Mouse (Mus musculus): Measurements from ENCODE around the gene Slc8a1.

Slc8a1 gene

GRCm38 (mm10) chr17:81565634-81566372, 172.4 kb downstream of the Slc8a1 start:
- DNase-seq (ENCODE audit: extremely low spot score) = no peak

- no peak for DNase-seq (ENCODE audit: extremely low spot score)
Observed at GRCm38 (mm10) chr17:81554052-81554734, 184.0 kb downstream of the Slc8a1 start.

GRCm38 (mm10) chr17:81551856-81552635, 186.1 kb downstream of the Slc8a1 start:
- DNase-seq (ENCODE audit: extremely low spot score) = no peak

- DNase-seq (ENCODE audit: extremely low spot score) = no peak
Observed at GRCm38 (mm10) chr17:81550864-81551263, 187.3 kb downstream of the Slc8a1 start.

GRCm38 (mm10) chr17:81548016-81548415, 190.2 kb downstream of the Slc8a1 start:
- DNase-seq (ENCODE audit: extremely low spot score) = no peak

- no peak for DNase-seq (ENCODE audit: extremely low spot score)
Observed at GRCm38 (mm10) chr17:81546525-81546924, 191.7 kb downstream of the Slc8a1 start.

- no peak for DNase-seq (ENCODE audit: extremely low spot score)
Observed at GRCm38 (mm10) chr17:81546012-81546411, 192.2 kb downstream of the Slc8a1 start.

GRCm38 (mm10) chr17:81544926-81545325, 193.3 kb downstream of the Slc8a1 start:
- DNase-seq (ENCODE audit: extremely low spot score) = no peak

GRCm38 (mm10) chr17:81542313-81543185, 195.6 kb downstream of the Slc8a1 start:
- no peak for DNase-seq (ENCODE audit: extremely low spot score)

- no peak for DNase-seq (ENCODE audit: extremely low spot score)
Observed at GRCm38 (mm10) chr17:81538163-81539160, 199.7 kb downstream of the Slc8a1 start.

- no peak for DNase-seq (ENCODE audit: extremely low spot score)
Observed at GRCm38 (mm10) chr17:81536093-81536492, 202.1 kb downstream of the Slc8a1 start.

GRCm38 (mm10) chr17:81529849-81530248, 208.3 kb downstream of the Slc8a1 start:
- DNase-seq (ENCODE audit: extremely low spot score) = no peak

- DNase-seq (ENCODE audit: extremely low spot score) = no peak
Observed at GRCm38 (mm10) chr17:81528940-81529339, 209.2 kb downstream of the Slc8a1 start.

- no peak for DNase-seq (ENCODE audit: extremely low spot score)
Observed at GRCm38 (mm10) chr17:81526463-81526862, 211.7 kb downstream of the Slc8a1 start.

- no peak for DNase-seq (ENCODE audit: extremely low spot score)
Observed at GRCm38 (mm10) chr17:81524826-81525225, 213.4 kb downstream of the Slc8a1 start.

- DNase-seq (ENCODE audit: extremely low spot score) = no peak
Observed at GRCm38 (mm10) chr17:81523943-81524342, 214.2 kb downstream of the Slc8a1 start.

- DNase-seq (ENCODE audit: extremely low spot score) = no peak
Observed at GRCm38 (mm10) chr17:81518316-81519025, 219.7 kb downstream of the Slc8a1 start.

- DNase-seq (ENCODE audit: extremely low spot score) = peak; percentile 25
Observed at GRCm38 (mm10) chr17:81516155-81516554, 222.0 kb downstream of the Slc8a1 start.

GRCm38 (mm10) chr17:81514022-81514421, 224.2 kb downstream of the Slc8a1 start:
- no peak for DNase-seq (ENCODE audit: extremely low spot score)
